Mouse (Mus musculus) embryonic fibroblast, embryonic 13.5 days (primary cell): ENCODE results near the gene Rab11fip3.

Experiments
- CTCF ChIP-seq: IDR thresholded peaks from 2 replicates; pipeline ENCODE4 v1.5.1; 2011; ENCODE audit warnings: mild to moderate bottlenecking, control low read depth, low read length, moderate library complexity, borderline replicate concordance; ENCODE audit not compliant: insufficient read depth
- POLR2A ChIP-seq: IDR thresholded peaks from 2 replicates; pipeline ENCODE4 v1.6.1; 2011; ENCODE audit warnings: low read depth, mild to moderate bottlenecking, control low read depth, low read length, moderate library complexity

- TF ChIP-seq CTCF, result no peak
- TF ChIP-seq POLR2A, result no peak
Observed at GRCm38 (mm10) chr17:25956201-25956600, 113.2 kb downstream of the Rab11fip3 start.
